Mouse (Mus musculus): ENCODE data around the gene 2510009E07Rik.

- no peak for TF ChIP-seq CTCF (IDR thresholded peaks at IDR 0.05; ENCODE audit: extremely low read depth, insufficient read depth, low read length)
- TF ChIP-seq POLR2A (IDR thresholded peaks at IDR 0.05; ENCODE audit: extremely low read depth, insufficient read depth, low read length) = no peak
These were observed 4.2 kb downstream of the 2510009E07Rik start for GRCm38 (mm10) chr16:21690216-21690755.

Data from cortical plate, adult 2 months (tissue).